Mouse (Mus musculus) natural killer cell, adult 2 months (primary cell): Measurements from ENCODE around the gene Insrr.

Experiments
- DNase-seq, 2 experiments: peaks; one replicate each; pipeline ENCODE4 v3.0.0; 2022; ENCODE audit warnings: low spot score in 2 of 2

The Insrr gene

GRCm38 (mm10) chr3:87796736-87797334, at the start of gene Insrr:
TSS of gene Insrr (plus strand) at chr3:87796951.
- DNase-seq: no peak

- no peak for DNase-seq
Observed at GRCm38 (mm10) chr3:87748431-87748830, 48.3 kb upstream of the Insrr start, which contains the start of gene Lrrc71. TSS of gene Lrrc71 (minus strand) at chr3:87748625.

- peak; percentile 39 to 47 for DNase-seq
Observed at GRCm38 (mm10) chr3:87749036-87749435, 47.7 kb upstream of the Insrr start.

- no peak for DNase-seq
Observed at GRCm38 (mm10) chr3:87749977-87750376, 46.8 kb upstream of the Insrr start.

- no peak for DNase-seq
Observed at GRCm38 (mm10) chr3:87752567-87752966, 44.2 kb upstream of the Insrr start.

GRCm38 (mm10) chr3:87753829-87754228, 42.9 kb upstream of the Insrr start:
- no peak for DNase-seq

GRCm38 (mm10) chr3:87755964-87756363, 40.8 kb upstream of the Insrr start:
- DNase-seq: peak; percentile 63 to 77

- no peak for DNase-seq
Observed at GRCm38 (mm10) chr3:87756488-87756887, 40.3 kb upstream of the Insrr start.

GRCm38 (mm10) chr3:87758641-87759040, 38.1 kb upstream of the Insrr start:
- DNase-seq: no peak

- no peak for DNase-seq
Observed at GRCm38 (mm10) chr3:87761408-87762375, 35.1 kb upstream of the Insrr start.

GRCm38 (mm10) chr3:87763202-87763601, 33.5 kb upstream of the Insrr start:
- DNase-seq: no peak

GRCm38 (mm10) chr3:87763683-87764289, 33.0 kb upstream of the Insrr start:
- no peak for DNase-seq

GRCm38 (mm10) chr3:87764506-87764905, 32.2 kb upstream of the Insrr start:
- no peak for DNase-seq

GRCm38 (mm10) chr3:87765091-87765490, 31.7 kb upstream of the Insrr start:
- DNase-seq: peak; percentile 86 to 87

- DNase-seq: no peak
Observed at GRCm38 (mm10) chr3:87765631-87766283, 31.0 kb upstream of the Insrr start.

- DNase-seq: no peak
Observed at GRCm38 (mm10) chr3:87766284-87766667, 30.5 kb upstream of the Insrr start.

- DNase-seq: no peak
Observed at GRCm38 (mm10) chr3:87767764-87768163, 29.0 kb upstream of the Insrr start.

- no peak for DNase-seq
Observed at GRCm38 (mm10) chr3:87768431-87768830, 28.3 kb upstream of the Insrr start.

- DNase-seq: peak; percentile 87 to 90
Observed at GRCm38 (mm10) chr3:87768844-87769243, 27.9 kb upstream of the Insrr start.

- no peak for DNase-seq
Observed at GRCm38 (mm10) chr3:87769506-87769905, 27.2 kb upstream of the Insrr start.

GRCm38 (mm10) chr3:87770280-87770679, 26.5 kb upstream of the Insrr start:
- DNase-seq: peak; percentile 55 to 63

- DNase-seq: no peak
Observed at GRCm38 (mm10) chr3:87771088-87771487, 25.7 kb upstream of the Insrr start.
